Mouse (Mus musculus) ovary, postnatal 14 days (tissue): ENCODE measurements around the gene Muc13.

Experiments used
- DNase-seq: peaks from one replicate; pipeline ENCODE4 v3.0.0; 2022; ENCODE audit warnings: low spot score

Gene Muc13

GRCm38 (mm10) chr16:33863208-33863751 is 69.4 kb downstream of the Muc13 start:
- no peak for DNase-seq
